Mouse (Mus musculus): ENCODE measurements around the gene Unc93b1. TPM values are rescaled to one million over a fixed set of nuclear protein-coding genes. Genes with fewer than 3 reads are reported as not detected.

Gene Unc93b1
- total RNA-seq, 2 experiments from 2014 or later: 11.4 to 16.1 TPM

GRCm38 (mm10) chr19:3905261-3905969, 29.6 kb upstream of the Unc93b1 start:
- Histone ChIP-seq H3K4me3 (peak overlapping the region; percentile 63), H3K27ac (peak overlapping the region; percentile 43)
- no peak for DNase-seq (ENCODE audit: low spot score in 2 of 2)
- TF ChIP-seq CTCF (conservative IDR thresholded peaks at IDR 0.05): no peak

GRCm38 (mm10) chr19:3906326-3906725, 28.7 kb upstream of the Unc93b1 start:
- no peak for TF ChIP-seq CTCF (conservative IDR thresholded peaks at IDR 0.05)
- no peak for DNase-seq (ENCODE audit: low spot score in 2 of 2)
- Histone ChIP-seq H3K27ac (peak overlapping the region; percentile 58), H3K4me3 (peak overlapping the region; percentile 63)

GRCm38 (mm10) chr19:3906795-3907786, 27.9 kb upstream of the Unc93b1 start, which contains the start of gene Tcirg1:
Gene Tcirg1, minus strand, starts transcription at chr19:3907133.
- no peak for TF ChIP-seq CTCF (conservative IDR thresholded peaks at IDR 0.05)
- peak; percentile 47 to 60 for DNase-seq (ENCODE audit: low spot score in 2 of 2)
- Histone ChIP-seq H3K4me3 (peak within 1 kb of the TSS; percentile 63), H3K27ac (peak within 1 kb of the TSS; percentile 58)

GRCm38 (mm10) chr19:3907876-3908660, 26.9 kb upstream of the Unc93b1 start:
- no peak for DNase-seq (ENCODE audit: low spot score in 2 of 2)
- H3K27ac ChIP-seq: no peak overlapping the region
- TF ChIP-seq CTCF (conservative IDR thresholded peaks at IDR 0.05): no peak
- H3K4me3 ChIP-seq: no peak overlapping the region

- no peak overlapping the region for H3K4me3 ChIP-seq
- no peak overlapping the region for H3K27ac ChIP-seq
- DNase-seq (ENCODE audit: low spot score in 2 of 2): no peak
- TF ChIP-seq CTCF (conservative IDR thresholded peaks at IDR 0.05): no peak
Measured at GRCm38 (mm10) chr19:3910206-3910605, 24.8 kb upstream of the Unc93b1 start.

GRCm38 (mm10) chr19:3912337-3913204, 22.4 kb upstream of the Unc93b1 start, which contains the start of gene Ndufs8:
Gene Ndufs8, minus strand, starts transcription at chr19:3912774.
- DNase-seq (ENCODE audit: low spot score in 2 of 2): peak; percentile 87 to 97
- peak; percentile 27 for TF ChIP-seq CTCF (conservative IDR thresholded peaks at IDR 0.05)
- peak within 1 kb of the TSS; percentile 98 for H3K27ac ChIP-seq
- peak within 1 kb of the TSS; percentile 67 for H3K4me3 ChIP-seq

GRCm38 (mm10) chr19:3913692-3914091, 21.3 kb upstream of the Unc93b1 start:
- peak overlapping the region; percentile 98 for H3K27ac ChIP-seq
- DNase-seq (ENCODE audit: low spot score in 2 of 2): no peak
- H3K4me3 ChIP-seq: peak overlapping the region; percentile 67; the same call in 1 of the 2 replicates
- TF ChIP-seq CTCF (conservative IDR thresholded peaks at IDR 0.05): no peak

- H3K4me3 ChIP-seq: no peak overlapping the region
- no peak for DNase-seq (ENCODE audit: low spot score in 2 of 2)
- no peak for TF ChIP-seq CTCF (conservative IDR thresholded peaks at IDR 0.05)
- peak overlapping the region; percentile 18; the same call in 1 of the 2 replicates for H3K27ac ChIP-seq
Measured at GRCm38 (mm10) chr19:3914535-3914934, 20.5 kb upstream of the Unc93b1 start.

- no peak for DNase-seq (ENCODE audit: low spot score in 2 of 2)
- no peak for TF ChIP-seq CTCF (conservative IDR thresholded peaks at IDR 0.05)
- no peak overlapping the region for H3K4me3 ChIP-seq
- no peak overlapping the region for H3K27ac ChIP-seq
Measured at GRCm38 (mm10) chr19:3916727-3917126, 18.3 kb upstream of the Unc93b1 start.

- H3K27ac ChIP-seq: no peak overlapping the region
- TF ChIP-seq CTCF (conservative IDR thresholded peaks at IDR 0.05): no peak
- no peak for DNase-seq (ENCODE audit: low spot score in 2 of 2)
- H3K4me3 ChIP-seq: no peak overlapping the region
Measured at GRCm38 (mm10) chr19:3919928-3920327, 15.1 kb upstream of the Unc93b1 start.

- H3K4me3 ChIP-seq: no peak overlapping the region
- no peak for DNase-seq (ENCODE audit: low spot score in 2 of 2)
- no peak for TF ChIP-seq CTCF (conservative IDR thresholded peaks at IDR 0.05)
- no peak overlapping the region for H3K27ac ChIP-seq
Measured at GRCm38 (mm10) chr19:3922661-3923371, 12.2 kb upstream of the Unc93b1 start.

Measured in layer of hippocampus, adult 2 months (tissue).